Mouse (Mus musculus) kidney, adult 11 months (tissue): Measurements from ENCODE around the gene 2700081O15Rik.
A peak's percentile ranks its signal among the peaks of the same experiment; 100 is the strongest.

Source experiments
- DNase-seq: peaks from one replicate; pipeline ENCODE4 v3.0.0; 2022

2700081O15Rik gene

GRCm38 (mm10) chr19:7420841-7421601 is 3.6 kb downstream of the 2700081O15Rik start:
- DNase-seq: no peak

- no peak for DNase-seq
Measured at GRCm38 (mm10) chr19:7421602-7422591, 4.5 kb downstream of the 2700081O15Rik start.

- DNase-seq: no peak
Measured at GRCm38 (mm10) chr19:7422656-7423027, 5.2 kb downstream of the 2700081O15Rik start.

GRCm38 (mm10) chr19:7423028-7423655 is 5.7 kb downstream of the 2700081O15Rik start:
- peak; percentile 92 for DNase-seq

GRCm38 (mm10) chr19:7423656-7424030 is 6.2 kb downstream of the 2700081O15Rik start:
- DNase-seq: no peak

- no peak for DNase-seq
Measured at GRCm38 (mm10) chr19:7424131-7424530, 6.7 kb downstream of the 2700081O15Rik start.

GRCm38 (mm10) chr19:7424590-7425397 is 7.4 kb downstream of the 2700081O15Rik start:
- no peak for DNase-seq

- DNase-seq: no peak
Measured at GRCm38 (mm10) chr19:7425398-7425775, 8.0 kb downstream of the 2700081O15Rik start.

- DNase-seq: no peak
Measured at GRCm38 (mm10) chr19:7434887-7435286, 17.5 kb downstream of the 2700081O15Rik start.

- no peak for DNase-seq
Measured at GRCm38 (mm10) chr19:7436061-7436970, 18.9 kb downstream of the 2700081O15Rik start.

GRCm38 (mm10) chr19:7438295-7438694 is 20.9 kb downstream of the 2700081O15Rik start:
- DNase-seq: no peak

- no peak for DNase-seq
Measured at GRCm38 (mm10) chr19:7441493-7441892, 24.1 kb downstream of the 2700081O15Rik start.

- no peak for DNase-seq
Measured at GRCm38 (mm10) chr19:7445105-7445504, 27.7 kb downstream of the 2700081O15Rik start.

- no peak for DNase-seq
Measured at GRCm38 (mm10) chr19:7445596-7445995, 28.2 kb downstream of the 2700081O15Rik start.

GRCm38 (mm10) chr19:7456803-7457202 is 39.4 kb downstream of the 2700081O15Rik start:
- no peak for DNase-seq

GRCm38 (mm10) chr19:7458901-7459300 is 41.5 kb downstream of the 2700081O15Rik start:
- peak; percentile 24 for DNase-seq

GRCm38 (mm10) chr19:7459370-7459769 is 41.9 kb downstream of the 2700081O15Rik start:
- DNase-seq: no peak

- DNase-seq: no peak
Measured at GRCm38 (mm10) chr19:7467915-7468314, 50.5 kb downstream of the 2700081O15Rik start.

- DNase-seq: no peak
Measured at GRCm38 (mm10) chr19:7470643-7471042, 53.2 kb downstream of the 2700081O15Rik start.
